Mouse (Mus musculus) embryonic facial prominence, embryonic 12.5 days (tissue): Measurements from ENCODE around the gene Arfgef2. TPM values are rescaled to one million over a fixed set of nuclear protein-coding genes. Genes with fewer than 3 reads are reported as not detected.
A peak's percentile ranks its signal among the peaks of the same experiment; 100 is the strongest.

ENCODE experiments used
- ATAC-seq: fragments of 200-750 bp; cut with Nextera tagmentation; 2 replicates; pipeline ENCODE4 v1.8.0; 2017; ENCODE audit not compliant: insufficient number of reproducible peaks, insufficient read depth, low FRiP score, low TSS enrichment
- H3K27ac ChIP-seq: fragments of 300-500 bp; sonication (generic); 2 replicates; pipeline ENCODE4 v1.5.1; 2016; ENCODE audit warnings: mild to moderate bottlenecking
- H3K27me3 ChIP-seq: fragments of 300-500 bp; sonication (generic); 2 replicates; pipeline ENCODE4 v1.6.1; 2016; ENCODE audit warnings: mild to moderate bottlenecking, moderate library complexity
- H3K36me3 ChIP-seq: fragments of 300-500 bp; sonication (generic); 2 replicates; pipeline ENCODE4 v1.6.1; 2016; ENCODE audit warnings: mild to moderate bottlenecking
- H3K4me1 ChIP-seq: fragments of 300-500 bp; sonication (generic); 2 replicates; pipeline ENCODE4 v1.6.1; 2016
- H3K4me2 ChIP-seq: fragments of 300-500 bp; sonication (generic); replicated peaks from 2 replicates; pipeline ENCODE4 v1.6.1; 2016; ENCODE audit warnings: mild to moderate bottlenecking, moderate library complexity
- H3K4me3 ChIP-seq: fragments of 300-500 bp; sonication (generic); 2 replicates; pipeline ENCODE4 v1.5.1; 2016; ENCODE audit warnings: mild to moderate bottlenecking
- H3K9ac ChIP-seq: fragments of 300-500 bp; sonication (generic); 2 replicates; pipeline ENCODE4 v1.6.1; 2016; ENCODE audit warnings: mild to moderate bottlenecking, moderate library complexity
- H3K9me3 ChIP-seq: fragments of 300-500 bp; sonication (generic); 2 replicates; pipeline ENCODE4 v1.6.1; 2016; ENCODE audit warnings: mild to moderate bottlenecking, moderate library complexity
- WGBS: fragments of 180-500 bp; shearing (Covaris S2); methylation state at CpG from one replicate; pipeline ENCODE4 v1.1.7; 2016; 5-methylcytosine and 5-hydroxymethylcytosine counted together
- polyA plus RNA-seq: library from polyadenylated mRNA; unstranded; fragments of >200 nt; fragmentation: Nextera tagmentation; extraction: Ambion mirVana; gene quantifications from 2 replicates; pipeline ENCODE4 v1.2.1, GENCODE M21; 2016

The Arfgef2 gene
- polyA plus RNA-seq, 1 experiment from 2014 or later = 5.1 TPM

DNA sequence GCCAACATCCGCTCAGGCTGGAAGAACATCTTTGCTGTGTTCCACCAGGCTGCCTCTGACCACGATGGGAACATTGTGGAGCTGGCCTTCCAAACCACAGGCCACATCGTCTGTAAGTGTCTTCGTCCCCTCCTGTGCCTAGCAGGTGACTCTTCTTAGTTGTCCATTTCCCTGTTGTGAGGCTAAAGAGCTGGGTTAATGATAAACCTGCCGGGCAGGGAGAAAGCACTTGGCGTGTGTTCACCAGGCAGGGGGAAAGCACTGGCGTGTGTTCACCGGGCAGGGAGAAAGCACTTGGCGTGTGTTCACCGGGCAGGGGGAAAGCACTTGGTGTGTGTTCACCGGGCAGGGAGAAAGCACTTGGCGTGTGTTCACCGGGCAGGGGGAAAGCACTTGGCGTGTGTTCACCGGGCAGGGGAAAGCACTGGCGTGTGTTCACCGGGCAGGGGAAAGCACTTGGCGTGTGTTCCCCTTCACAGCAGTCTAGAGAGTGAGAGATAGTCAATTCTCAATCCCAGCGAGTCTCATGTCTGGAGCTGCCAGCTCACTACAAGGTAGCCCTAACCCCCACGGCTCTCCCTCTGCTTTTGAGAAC lies 65.0 kb downstream of the Arfgef2 start:
- Histone ChIP-seq H3K4me1 (no peaks in the 10 kb centered on the region), H3K4me3 (no peak overlapping the region), H3K9ac (no peak overlapping the region), H3K9me3 (no peaks in the 10 kb centered on the region), H3K27ac (no peak overlapping the region), H3K36me3 (peaks cover 58% of the 10 kb centered on the region), H3K4me2 (no peak overlapping the region), H3K27me3 (no peaks in the 10 kb centered on the region)
- 91% methylated on average over 20 of the region's 20 CpGs for WGBS
- ATAC-seq = no peak

DNA sequence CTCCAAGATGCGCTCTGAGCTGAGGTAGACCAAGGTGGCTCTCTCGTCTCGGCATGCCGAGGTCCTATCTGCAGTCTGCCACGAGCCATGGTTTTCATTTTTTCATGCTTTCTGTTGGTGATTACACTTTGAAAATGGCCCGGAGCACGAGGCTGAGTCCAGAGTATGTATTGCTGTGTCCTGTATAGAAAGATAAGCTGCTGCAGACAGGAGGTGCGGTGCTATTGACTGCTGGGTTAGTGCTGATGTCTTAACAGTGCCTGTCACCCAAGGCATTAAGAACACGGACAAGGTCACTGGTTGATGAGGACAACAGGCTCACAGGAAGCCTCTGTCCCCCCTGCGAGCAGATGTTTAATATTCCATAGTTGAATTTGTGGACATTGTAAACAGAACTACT lies 65.5 kb downstream of the Arfgef2 start:
- Histone ChIP-seq H3K27ac (no peak overlapping the region), H3K4me1 (no peaks in the 10 kb centered on the region), H3K9me3 (no peaks in the 10 kb centered on the region), H3K36me3 (peaks cover 53% of the 10 kb centered on the region), H3K4me2 (no peak overlapping the region), H3K9ac (no peak overlapping the region), H3K27me3 (no peaks in the 10 kb centered on the region), H3K4me3 (no peak overlapping the region)
- ATAC-seq = no peak
- 92% methylated on average over 10 of the region's 10 CpGs for WGBS

DNA sequence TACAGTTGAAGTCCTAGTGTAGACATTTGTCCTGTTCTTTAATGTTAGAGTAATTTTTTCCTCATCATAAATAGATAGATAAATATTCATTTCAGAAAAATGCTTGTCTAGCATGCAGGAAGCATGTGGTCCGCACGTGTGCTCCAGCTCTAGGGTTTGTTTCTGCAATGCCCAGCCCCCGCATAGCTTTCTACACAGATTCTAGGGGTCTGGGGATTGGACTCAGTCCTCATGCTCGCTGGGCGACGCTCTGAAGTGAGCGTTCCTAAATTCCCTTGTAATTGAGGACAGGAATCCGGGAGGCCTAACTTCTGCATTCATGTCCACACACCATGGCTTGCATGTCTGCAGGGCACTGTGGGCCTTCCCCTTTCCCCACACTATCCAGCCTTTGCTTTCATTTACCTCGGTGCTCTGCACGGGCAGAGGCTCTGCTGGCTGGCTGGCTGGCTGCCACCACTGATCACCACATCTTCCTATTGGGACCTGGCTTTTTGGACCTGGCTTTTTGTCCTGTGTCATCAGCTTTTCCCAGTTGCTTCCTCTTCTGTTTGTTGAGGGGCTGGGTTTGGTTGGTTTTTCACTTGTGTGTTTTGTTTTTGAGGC lies 69.4 kb downstream of the Arfgef2 start:
- peak overlapping the region; percentile 75 for H3K27ac ChIP-seq
- H3K27me3 ChIP-seq = no peaks in the 10 kb centered on the region
- H3K9ac ChIP-seq = no peak overlapping the region
- peaks cover 40% of the 10 kb centered on the region for H3K36me3 ChIP-seq
- H3K4me1 ChIP-seq = no peaks in the 10 kb centered on the region
- no peaks in the 10 kb centered on the region for H3K9me3 ChIP-seq
- 0 out of 2 replicates have a peak, but pooled peaks have one; percentile 67 for ATAC-seq
- no peak overlapping the region for H3K4me2 ChIP-seq
- H3K4me3 ChIP-seq = no peak overlapping the region
- WGBS = 55% methylated on average over 10 of the region's 10 CpGs

- 89% methylated on average over 6 of the region's 6 CpGs for WGBS
- H3K36me3 ChIP-seq = peaks cover 40% of the 10 kb centered on the region
Measured at GRCm38 (mm10) chr2:166875561-166875960, 70.2 kb downstream of the Arfgef2 start.

DNA sequence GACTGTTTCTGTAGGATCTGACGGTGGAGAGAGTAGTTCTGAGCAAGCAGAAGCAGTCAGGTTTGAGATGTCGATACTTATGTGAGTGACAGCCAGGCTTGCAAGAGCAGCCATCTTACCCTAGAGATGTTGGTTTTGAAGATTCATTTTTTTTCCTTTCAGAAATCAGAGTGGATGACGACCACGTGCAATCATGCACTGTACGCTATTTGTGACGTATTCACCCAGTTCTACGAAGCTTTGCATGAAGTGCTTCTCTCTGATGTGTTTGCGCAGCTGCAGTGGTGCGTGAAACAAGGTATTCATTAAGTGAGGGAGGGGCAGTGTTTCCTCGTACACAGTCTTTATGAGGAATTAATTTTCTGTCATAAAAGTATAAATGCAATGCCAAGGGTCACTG lies 70.9 kb downstream of the Arfgef2 start:
- 91% methylated on average over 10 of the region's 10 CpGs for WGBS
- Histone ChIP-seq H3K36me3 (peaks cover 38% of the 10 kb centered on the region), H3K27me3 (no peaks in the 10 kb centered on the region), H3K4me2 (no peak overlapping the region), H3K9ac (no peak overlapping the region), H3K4me3 (no peak overlapping the region), H3K4me1 (no peaks in the 10 kb centered on the region), H3K9me3 (no peaks in the 10 kb centered on the region), H3K27ac (no peak overlapping the region)
- no peak for ATAC-seq

More at GRCm38 (mm10) chr2:166875561-166875960, 70.2 kb downstream of the Arfgef2 start:
- no peak for ATAC-seq
- Histone ChIP-seq H3K27ac (0 out of 2 replicates have a peak overlapping the region, but pooled peaks have one; percentile 75), H3K9me3 (no peaks in the 10 kb centered on the region), H3K27me3 (no peaks in the 10 kb centered on the region), H3K4me1 (no peaks in the 10 kb centered on the region), H3K9ac (no peak overlapping the region), H3K4me2 (no peak overlapping the region), H3K4me3 (no peak overlapping the region)

- no peaks in the 10 kb centered on the region for H3K27me3 ChIP-seq
- H3K36me3 ChIP-seq = peaks cover 10% of the 10 kb centered on the region; the same call in 1 of the 2 replicates
- H3K9me3 ChIP-seq = no peaks in the 10 kb centered on the region
- no peak overlapping the region for H3K4me3 ChIP-seq
- H3K4me1 ChIP-seq = no peaks in the 10 kb centered on the region
- ATAC-seq = no peak
- no peak overlapping the region for H3K4me2 ChIP-seq
- no peak overlapping the region for H3K9ac ChIP-seq
- H3K27ac ChIP-seq = no peak overlapping the region
- WGBS = 89% methylated on average over 7 of the region's 7 CpGs
Measured at GRCm38 (mm10) chr2:166885066-166885465, 79.7 kb downstream of the Arfgef2 start.

DNA sequence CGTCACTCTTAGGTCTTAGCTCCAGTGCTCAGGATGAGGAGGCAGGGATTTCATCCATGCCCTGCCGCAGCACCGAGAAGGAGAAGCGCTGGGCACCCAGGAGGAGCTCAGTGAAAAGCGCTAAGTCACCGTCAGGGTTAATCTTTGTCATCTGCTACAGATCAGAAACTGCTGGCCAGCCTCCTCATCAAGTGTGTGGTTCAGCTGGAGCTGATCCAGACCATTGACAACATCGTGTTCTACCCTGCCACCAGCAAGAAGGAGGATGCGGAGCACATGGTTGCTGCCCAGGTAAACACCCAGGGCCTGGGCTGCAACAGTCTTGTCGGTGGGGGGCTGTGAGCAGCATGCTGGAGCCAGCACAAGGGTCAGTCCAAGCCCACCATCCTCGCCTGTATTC lies 80.2 kb downstream of the Arfgef2 start:
- H3K27ac ChIP-seq = no peak overlapping the region

DNA sequence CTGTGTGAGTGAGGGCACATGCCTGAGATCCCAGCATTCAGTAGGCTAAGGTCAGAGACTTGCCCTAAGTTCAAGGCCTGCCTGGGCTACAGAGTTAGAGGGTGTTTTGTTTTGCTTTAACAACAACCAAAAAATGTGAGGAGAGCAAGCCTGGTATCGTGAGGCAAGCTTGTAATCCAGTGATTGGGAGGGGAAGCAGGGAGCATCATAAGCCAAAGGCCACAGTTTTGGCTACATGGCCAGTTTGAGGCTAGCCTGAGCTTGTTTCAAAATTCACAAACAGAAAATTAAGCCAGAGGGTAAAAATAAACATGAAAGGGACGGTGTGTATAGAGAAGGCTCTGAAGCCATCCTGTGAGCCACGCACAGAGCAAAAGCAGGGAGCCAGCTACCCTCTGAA lies 80.8 kb downstream of the Arfgef2 start:
- no peak overlapping the region for H3K27ac ChIP-seq
- no peaks in the 10 kb centered on the region for H3K9me3 ChIP-seq
- H3K4me3 ChIP-seq = no peak overlapping the region
- 82% methylated on average over 3 of the region's 3 CpGs for WGBS
- H3K4me2 ChIP-seq = no peak overlapping the region
- no peak for ATAC-seq
- H3K9ac ChIP-seq = no peak overlapping the region
- H3K27me3 ChIP-seq = no peaks in the 10 kb centered on the region
- H3K36me3 ChIP-seq = peaks cover 12% of the 10 kb centered on the region; the same call in 1 of the 2 replicates
- no peaks in the 10 kb centered on the region for H3K4me1 ChIP-seq

More for the DNA sequence above, 80.2 kb downstream of the Arfgef2 start:
- Histone ChIP-seq H3K9ac (no peak overlapping the region), H3K4me3 (no peak overlapping the region), H3K27me3 (no peaks in the 10 kb centered on the region), H3K9me3 (no peaks in the 10 kb centered on the region), H3K36me3 (peaks cover 12% of the 10 kb centered on the region; the same call in 1 of the 2 replicates), H3K4me2 (no peak overlapping the region), H3K4me1 (no peaks in the 10 kb centered on the region)
- WGBS = 63% methylated on average over 10 of the region's 10 CpGs
- ATAC-seq = no peak

- no peaks in the 10 kb centered on the region for H3K4me1 ChIP-seq
- no peak for ATAC-seq
- no peak overlapping the region for H3K27ac ChIP-seq
- no peaks in the 10 kb centered on the region for H3K27me3 ChIP-seq
- no peak overlapping the region for H3K4me3 ChIP-seq
- H3K36me3 ChIP-seq = peaks cover 21% of the 10 kb centered on the region; the same call in 1 of the 2 replicates
- no peaks in the 10 kb centered on the region for H3K9me3 ChIP-seq
- WGBS = 29% methylated on average over 11 of the region's 11 CpGs
- no peak overlapping the region for H3K9ac ChIP-seq
- H3K4me2 ChIP-seq = no peak overlapping the region
Measured at GRCm38 (mm10) chr2:166887816-166888215, 82.4 kb downstream of the Arfgef2 start.

- Histone ChIP-seq H3K27me3 (no peaks in the 10 kb centered on the region), H3K9ac (no peak overlapping the region), H3K4me3 (no peak overlapping the region), H3K9me3 (no peaks in the 10 kb centered on the region), H3K4me1 (no peaks in the 10 kb centered on the region), H3K36me3 (peaks cover 28% of the 10 kb centered on the region), H3K27ac (no peak overlapping the region), H3K4me2 (no peak overlapping the region)
- WGBS = 77% methylated on average over 9 of the region's 9 CpGs
- no peak for ATAC-seq
Measured at GRCm38 (mm10) chr2:166891366-166891880, 86.0 kb downstream of the Arfgef2 start.

GRCm38 (mm10) chr2:166892158-166892680 lies 86.8 kb downstream of the Arfgef2 start:
- 91% methylated on average over 8 of the region's 8 CpGs for WGBS
- Histone ChIP-seq H3K27ac (no peak overlapping the region), H3K4me2 (no peak overlapping the region), H3K4me1 (no peaks in the 10 kb centered on the region), H3K36me3 (peaks cover 28% of the 10 kb centered on the region), H3K4me3 (no peak overlapping the region), H3K9me3 (no peaks in the 10 kb centered on the region), H3K9ac (no peak overlapping the region), H3K27me3 (no peaks in the 10 kb centered on the region)
- no peak for ATAC-seq

DNA sequence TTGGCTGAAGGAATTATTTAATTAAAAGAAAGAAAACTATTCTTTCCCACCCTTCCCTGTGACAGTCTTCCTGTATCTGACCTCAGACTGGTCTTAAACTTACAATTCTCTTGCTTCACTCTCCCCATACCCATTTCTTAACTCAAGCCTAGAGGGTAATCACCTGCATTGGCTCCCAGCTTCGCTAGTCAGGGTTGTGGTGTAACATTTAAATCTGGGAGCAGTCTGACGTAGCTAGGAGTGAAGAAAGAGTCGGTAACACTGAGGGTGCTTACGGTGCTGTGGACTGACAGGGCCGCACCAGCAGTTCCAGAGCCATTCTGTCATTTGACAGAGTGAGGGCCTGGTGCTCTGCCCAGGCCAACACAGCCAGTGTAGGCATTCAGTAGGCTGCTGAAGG lies 87.6 kb downstream of the Arfgef2 start:
- 95% methylated on average over 5 of the region's 5 CpGs for WGBS
- Histone ChIP-seq H3K4me1 (no peaks in the 10 kb centered on the region), H3K4me3 (no peak overlapping the region), H3K36me3 (peaks cover 28% of the 10 kb centered on the region), H3K9ac (no peak overlapping the region), H3K4me2 (no peak overlapping the region), H3K9me3 (no peaks in the 10 kb centered on the region), H3K27ac (no peak overlapping the region), H3K27me3 (no peaks in the 10 kb centered on the region)
- no peak for ATAC-seq
